Mouse (Mus musculus) cortical plate, adult 2 months (tissue): ENCODE data around the gene Eya3.

Experiments used
- CTCF ChIP-seq: fragments of 200-500 bp; IDR thresholded peaks from 2 replicates; pipeline ENCODE4 v1.5.1; 2011; ENCODE audit warnings: mild to moderate bottlenecking, control low read depth, low read length; ENCODE audit not compliant: insufficient read depth; ENCODE audit errors: extremely low read depth
- POLR2A ChIP-seq: fragments of 200-500 bp; IDR thresholded peaks from 2 replicates; pipeline ENCODE4 v1.6.1; 2011; ENCODE audit warnings: mild to moderate bottlenecking, low read length, control low read depth; ENCODE audit not compliant: insufficient read depth; ENCODE audit errors: extremely low read depth

DNA sequence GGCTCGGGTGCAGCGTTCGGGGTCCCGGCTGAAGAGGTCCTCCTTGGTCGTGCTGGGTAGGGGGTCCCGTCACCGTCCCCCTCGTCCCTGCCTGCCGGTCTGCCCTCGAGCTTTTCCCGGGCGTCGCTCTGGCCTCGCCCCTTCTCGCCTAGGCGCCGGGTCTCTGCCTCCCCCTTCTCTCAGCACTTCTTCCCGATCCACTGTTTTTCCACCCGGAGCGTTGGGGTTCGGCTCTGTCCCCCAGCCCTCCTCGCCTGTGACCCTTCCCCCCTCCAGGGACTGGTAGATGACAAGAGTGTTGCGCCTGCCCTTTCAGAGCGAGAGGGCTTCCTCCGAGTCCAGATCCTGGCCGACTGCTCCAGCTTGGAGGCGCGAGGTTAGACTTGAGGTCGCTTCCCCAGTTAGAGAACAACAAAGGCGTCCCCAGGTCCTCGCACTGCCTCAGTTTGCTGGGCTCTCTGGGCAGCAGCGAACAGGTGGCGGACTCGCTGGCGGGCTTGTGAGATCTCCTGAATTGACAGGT is 465 bp downstream of the Eya3 start:
- no peak for TF ChIP-seq CTCF
- TF ChIP-seq POLR2A: no peak
